Mouse (Mus musculus) bone marrow, adult 2 months (tissue): ENCODE measurements around the gene Gipc2.

Experiments used
- CTCF ChIP-seq: fragments of 200-500 bp; IDR thresholded peaks from 2 replicates; pipeline ENCODE4 v1.5.1; 2011; ENCODE audit warnings: low read length, control low read depth; ENCODE audit not compliant: control insufficient read depth, insufficient read depth
- POLR2A ChIP-seq: fragments of 200-500 bp; IDR thresholded peaks from 2 replicates; pipeline ENCODE4 v1.6.1; 2011; ENCODE audit warnings: low read depth, mild to moderate bottlenecking, control low read depth, low read length, borderline replicate concordance; ENCODE audit not compliant: control insufficient read depth

DNA sequence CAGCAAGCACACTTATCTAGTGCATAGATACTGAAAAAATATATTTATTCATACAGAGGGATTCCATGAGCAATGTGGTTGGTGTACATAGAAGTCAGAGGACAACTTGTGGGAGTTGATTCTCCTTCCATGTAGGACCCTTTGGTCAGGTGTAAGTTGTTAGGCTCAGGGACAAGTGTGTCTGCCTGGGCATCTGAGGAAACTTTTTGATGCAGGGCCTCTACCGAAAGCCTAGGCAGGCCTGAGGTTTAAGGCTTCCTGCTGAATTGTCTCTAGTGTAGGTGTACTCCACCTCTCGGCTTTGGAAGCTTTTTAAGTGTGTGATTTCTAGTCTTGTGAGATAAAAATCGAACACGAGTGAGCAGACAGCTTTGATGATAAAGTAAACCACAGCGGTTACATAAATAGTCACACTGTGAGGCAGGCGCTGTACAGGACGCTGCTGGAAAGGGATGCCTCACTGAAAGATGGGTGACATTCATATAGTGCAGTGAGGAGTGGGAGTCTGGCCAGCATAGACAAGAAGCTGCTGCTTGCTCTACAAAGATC, 45.8 kb upstream of the Gipc2 start:
- no peak for TF ChIP-seq CTCF
- no peak for TF ChIP-seq POLR2A
